Mouse (Mus musculus) heart, postnatal 0 days (tissue): Measurements from ENCODE around the gene Shank3. TPM values are rescaled to one million over a fixed set of nuclear protein-coding genes. Genes with fewer than 3 reads are reported as not detected.

Source experiments
- ATAC-seq: fragments of 200-750 bp; cut with Nextera tagmentation; 2 replicates; pipeline ENCODE4 v1.8.0; 2017; ENCODE audit warnings: low read depth, moderate number of reproducible peaks, moderate library complexity; ENCODE audit not compliant: insufficient read depth
- DNase-seq: peaks from one replicate; pipeline ENCODE4 v3.0.0-alpha.2; 2016; ENCODE audit warnings: low spot score
- H3K27ac ChIP-seq: fragments of 300-500 bp; sonication (generic); 2 replicates; pipeline ENCODE4 v1.5.1; 2014; ENCODE audit warnings: low read depth, mild to moderate bottlenecking
- H3K27me3 ChIP-seq: fragments of 300-500 bp; sonication (generic); 2 replicates; pipeline ENCODE4 v1.6.1; 2014; ENCODE audit warnings: low read length, mixed read lengths; ENCODE audit not compliant: control insufficient read depth, insufficient read depth
- H3K36me3 ChIP-seq: fragments of 300-500 bp; sonication (generic); replicated peaks from 2 replicates; pipeline ENCODE4 v1.6.1; 2014; ENCODE audit warnings: low read length, mixed read lengths; ENCODE audit not compliant: control insufficient read depth, insufficient read depth
- H3K4me1 ChIP-seq: fragments of 300-500 bp; sonication (generic); 2 replicates; pipeline ENCODE4 v1.6.1; 2014; ENCODE audit warnings: antibody characterized with exemption; ENCODE audit not compliant: control insufficient read depth, insufficient read depth
- H3K4me2 ChIP-seq: fragments of 300-500 bp; sonication (generic); 2 replicates; pipeline ENCODE4 v1.6.1; 2014; ENCODE audit warnings: low read depth, mild to moderate bottlenecking, low read length, moderate library complexity
- H3K4me3 ChIP-seq: fragments of 300-500 bp; sonication (generic); 2 replicates; pipeline ENCODE4 v1.5.1; 2014; ENCODE audit warnings: low read depth, low read length
- H3K9ac ChIP-seq: fragments of 300-500 bp; sonication (generic); replicated peaks from 2 replicates; pipeline ENCODE4 v1.6.1; 2014; ENCODE audit warnings: low read depth, low read length, mixed read lengths
- H3K9me3 ChIP-seq: fragments of 300-500 bp; sonication (generic); replicated peaks from 2 replicates; pipeline ENCODE4 v1.6.1; 2016; ENCODE audit warnings: low read length; ENCODE audit not compliant: control insufficient read depth
- CTCF ChIP-seq: IDR thresholded peaks from 2 replicates; pipeline ENCODE4 v1.5.1; 2016; ENCODE audit warnings: antibody characterized with exemption, control low read depth, low read depth
- EP300 ChIP-seq: IDR thresholded peaks from 2 replicates; pipeline ENCODE4 v1.6.1; 2016; ENCODE audit warnings: antibody characterized with exemption, low read depth
- WGBS: fragments of 180-500 bp; shearing (Covaris S2); extraction: QIAGEN DNeasy Blood & Tissue Kit; methylation state at CpG from one replicate; pipeline ENCODE4 v1.1.7; 2014; 5-methylcytosine and 5-hydroxymethylcytosine counted together
- polyA plus RNA-seq: library from polyadenylated mRNA; unstranded; fragments of >200 nt; fragmentation: Nextera tagmentation; extraction: Ambion mirVana; gene quantifications from 2 replicates; pipeline ENCODE4 v1.2.1, GENCODE M21; 2015
- total RNA-seq: library from RNA; depleted of rRNA; stranded (reverse); fragments of >200 nt; gene quantifications from 2 replicates; pipeline ENCODE4 v1.2.3, GENCODE M21; 2014; ENCODE audit warnings: low replicate concordance

The Shank3 gene
- total and polyA plus RNA-seq, 2 experiments from 2014 or later, result 1.1 to 26.5 TPM

- Histone ChIP-seq H3K36me3 (0 out of 2 replicates have a peak, but pooled peaks cover 2% of the 10 kb centered on the region), H3K9me3 (no peaks in the 10 kb centered on the region), H3K9ac (no peak overlapping the region), H3K27me3 (no peaks in the 10 kb centered on the region), H3K4me1 (no peaks in the 10 kb centered on the region), H3K27ac (no peak overlapping the region), H3K4me3 (no peak overlapping the region), H3K4me2 (no peak overlapping the region)
- ATAC-seq (no peak), DNase-seq (no peak)
- 78% methylated on average over 7 of the region's 7 CpGs for WGBS
- no peak for TF ChIP-seq CTCF
- no peak for TF ChIP-seq EP300
Measured at GRCm38 (mm10) chr15:89582494-89582893, 83.1 kb downstream of the Shank3 start.

- Histone ChIP-seq H3K36me3 (0 out of 2 replicates have a peak, but pooled peaks cover 6% of the 10 kb centered on the region), H3K9me3 (no peaks in the 10 kb centered on the region), H3K27ac (no peak overlapping the region), H3K27me3 (no peaks in the 10 kb centered on the region), H3K4me1 (no peaks in the 10 kb centered on the region), H3K4me3 (no peak overlapping the region), H3K4me2 (no peak overlapping the region), H3K9ac (no peak overlapping the region)
- 62% methylated on average over 5 of the region's 5 CpGs for WGBS
- TF ChIP-seq CTCF, result no peak
- TF ChIP-seq EP300, result peak; percentile 77; the same call in 1 of the 2 replicates
- ATAC-seq (peak; percentile 57; the same call in 1 of the 2 replicates), DNase-seq (no peak)
Measured at GRCm38 (mm10) chr15:89585101-89585500, 85.7 kb downstream of the Shank3 start.

GRCm38 (mm10) chr15:89585631-89586030, 86.2 kb downstream of the Shank3 start:
- TF ChIP-seq CTCF, result no peak
- no peak for TF ChIP-seq EP300
- no peak overlapping the region for H3K4me3 ChIP-seq
- 81% methylated on average over 11 of the region's 11 CpGs for WGBS
- no peaks in the 10 kb centered on the region for H3K27me3 ChIP-seq
- H3K9ac ChIP-seq, result no peak overlapping the region
- no peak overlapping the region for H3K27ac ChIP-seq
- 0 out of 2 replicates have a peak, but pooled peaks cover 6% of the 10 kb centered on the region for H3K36me3 ChIP-seq
- no peak for ATAC-seq
- H3K4me2 ChIP-seq, result no peak overlapping the region
- no peaks in the 10 kb centered on the region for H3K9me3 ChIP-seq
- no peaks in the 10 kb centered on the region for H3K4me1 ChIP-seq
- no peak for DNase-seq

- H3K9ac ChIP-seq, result no peak overlapping the region
- 0 out of 2 replicates have a peak, but pooled peaks cover 4% of the 10 kb centered on the region for H3K4me1 ChIP-seq
- 0 out of 2 replicates have a peak, but pooled peaks cover 6% of the 10 kb centered on the region for H3K36me3 ChIP-seq
- ATAC-seq (no peak), DNase-seq (no peak)
- no peaks in the 10 kb centered on the region for H3K27me3 ChIP-seq
- 79% methylated on average over 5 of the region's 5 CpGs for WGBS
- no peak overlapping the region for H3K4me3 ChIP-seq
- H3K9me3 ChIP-seq, result no peaks in the 10 kb centered on the region
- TF ChIP-seq EP300, result no peak
- no peak for TF ChIP-seq CTCF
- no peak overlapping the region for H3K4me2 ChIP-seq
- no peak overlapping the region for H3K27ac ChIP-seq
Measured at GRCm38 (mm10) chr15:89589146-89589545, 89.7 kb downstream of the Shank3 start.

- DNase-seq (no peak), ATAC-seq (peak; percentile 12; the same call in 1 of the 2 replicates)
- Histone ChIP-seq H3K36me3 (0 out of 2 replicates have a peak, but pooled peaks cover 6% of the 10 kb centered on the region), H3K4me3 (peak overlapping the region; percentile 86), H3K9ac (peak overlapping the region; percentile 64), H3K4me2 (peak overlapping the region; percentile 89), H3K4me1 (0 out of 2 replicates have a peak, but pooled peaks cover 4% of the 10 kb centered on the region), H3K9me3 (no peaks in the 10 kb centered on the region), H3K27ac (no peak overlapping the region), H3K27me3 (no peaks in the 10 kb centered on the region)
- no peak for TF ChIP-seq CTCF
- TF ChIP-seq EP300, result no peak
- under 1% methylated on average over 30 of the region's 30 CpGs for WGBS
Measured at GRCm38 (mm10) chr15:89591317-89591716, 91.9 kb downstream of the Shank3 start.
